Mouse (Mus musculus) kidney, postnatal 4 days (tissue): Measurements from ENCODE around the gene Fbxl8.

Experiments
- DNase-seq, 2 experiments: peaks; one replicate each; pipeline ENCODE4 v3.0.0; 2021; ENCODE audit warnings: mixed read lengths in 2 of 2

The Fbxl8 gene

GRCm38 (mm10) chr8:105305211-105306145, 41.0 kb downstream of the Fbxl8 start, which contains the start of gene Elmo3:
TSS of gene Elmo3 (plus strand) at chr8:105305601.
- DNase-seq, result peak; percentile 80 to 88

GRCm38 (mm10) chr8:105306146-105306691, 41.8 kb downstream of the Fbxl8 start:
- no peak for DNase-seq

DNA sequence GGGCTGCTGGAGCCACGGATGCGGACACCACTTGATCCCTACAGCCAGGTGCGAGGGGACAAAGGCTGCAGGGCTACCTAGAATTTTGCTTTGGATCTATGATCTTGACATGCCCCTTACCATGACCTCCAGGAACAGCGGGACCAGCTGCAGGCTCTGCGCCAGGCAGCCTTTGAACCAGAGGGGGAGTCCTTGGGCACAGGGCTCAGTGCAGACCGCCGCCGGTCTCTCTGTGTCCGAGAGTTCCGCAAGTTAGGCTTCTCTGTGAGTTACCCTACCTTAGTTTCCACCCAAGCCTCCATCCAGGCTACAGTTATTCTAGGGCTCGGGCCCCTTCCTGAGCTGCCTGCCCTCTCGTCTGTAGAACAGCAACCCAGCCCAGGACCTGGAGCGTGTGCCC, 43.2 kb downstream of the Fbxl8 start:
- no peak for DNase-seq

GRCm38 (mm10) chr8:105308428-105308827, 44.0 kb downstream of the Fbxl8 start:
- DNase-seq, result no peak

DNA sequence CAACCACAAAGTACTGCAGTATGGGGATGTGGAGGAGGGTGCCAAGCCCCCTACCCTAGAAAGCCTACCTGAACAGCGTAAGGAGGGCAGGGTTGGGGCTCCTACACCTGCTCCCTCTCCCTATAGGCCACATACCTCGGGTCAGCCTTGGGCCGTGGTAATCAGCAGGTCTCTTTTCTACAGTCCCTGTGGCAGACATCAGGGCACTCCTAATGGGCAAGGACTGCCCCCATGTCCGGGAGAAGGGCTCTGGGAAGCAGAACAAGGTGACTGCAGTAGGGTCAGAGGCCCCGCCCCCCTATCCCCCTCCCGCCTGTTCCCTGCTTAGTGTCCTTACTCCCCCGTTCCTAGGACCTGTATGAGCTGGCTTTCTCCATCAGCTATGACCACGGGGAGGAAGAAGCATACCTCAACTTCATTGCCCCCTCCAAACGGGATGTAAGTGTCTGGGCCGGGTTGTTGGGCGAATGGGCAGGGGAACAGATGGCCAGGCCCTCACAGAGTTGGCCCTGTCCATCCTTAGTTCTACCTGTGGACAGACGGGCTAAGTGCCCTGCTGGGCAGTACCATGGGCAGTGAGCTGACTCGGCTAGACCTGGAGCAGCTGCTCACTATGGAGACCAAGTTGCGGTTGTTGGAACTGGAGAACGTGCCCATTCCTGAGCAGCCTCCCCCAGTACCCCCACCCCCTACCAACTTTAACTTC, 44.8 kb downstream of the Fbxl8 start:
- no peak for DNase-seq

DNA sequence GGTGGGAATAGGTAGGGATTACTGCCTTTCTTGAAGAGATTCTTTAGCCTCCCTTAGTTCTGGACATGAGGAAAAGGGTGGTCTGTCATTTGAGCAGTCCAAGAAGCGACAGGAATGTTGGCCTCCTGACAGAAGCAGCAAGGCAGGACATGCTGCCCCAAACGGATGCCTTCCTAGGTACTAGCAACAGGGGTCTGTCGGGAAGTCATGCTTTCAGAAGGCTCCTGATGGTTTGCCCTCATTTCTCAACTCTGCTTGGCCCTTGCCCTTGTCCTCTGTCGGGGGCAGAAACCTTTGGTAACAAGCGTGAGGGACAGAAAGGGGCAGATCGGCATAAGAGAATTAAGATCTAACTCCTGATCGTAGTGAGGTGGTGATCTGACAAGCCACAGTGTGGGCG, 45.7 kb downstream of the Fbxl8 start:
- DNase-seq, result no peak

DNA sequence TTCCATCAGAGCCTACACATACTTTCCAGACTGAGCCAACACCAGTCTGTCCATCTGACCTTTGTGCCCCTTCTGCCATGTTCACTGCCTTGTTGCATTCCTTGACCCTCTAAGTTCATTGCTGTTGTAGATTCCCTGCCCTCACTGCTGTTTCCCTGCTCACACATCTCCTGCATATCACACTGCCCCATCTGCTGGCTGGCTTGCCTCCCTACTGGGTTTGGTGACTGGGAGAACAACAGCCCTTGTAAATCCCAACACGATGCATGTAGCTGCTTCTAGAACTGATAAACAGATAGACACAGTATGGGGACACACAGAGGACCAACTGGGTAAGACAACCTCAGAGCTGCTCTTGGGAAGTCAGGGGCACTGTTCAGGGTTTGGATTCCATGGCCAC, 47.3 kb downstream of the Fbxl8 start:
- DNase-seq, result no peak

GRCm38 (mm10) chr8:105312891-105313481, 48.5 kb downstream of the Fbxl8 start:
- no peak for DNase-seq

- DNase-seq, result no peak
Measured at GRCm38 (mm10) chr8:105313622-105314402, 49.4 kb downstream of the Fbxl8 start.

DNA sequence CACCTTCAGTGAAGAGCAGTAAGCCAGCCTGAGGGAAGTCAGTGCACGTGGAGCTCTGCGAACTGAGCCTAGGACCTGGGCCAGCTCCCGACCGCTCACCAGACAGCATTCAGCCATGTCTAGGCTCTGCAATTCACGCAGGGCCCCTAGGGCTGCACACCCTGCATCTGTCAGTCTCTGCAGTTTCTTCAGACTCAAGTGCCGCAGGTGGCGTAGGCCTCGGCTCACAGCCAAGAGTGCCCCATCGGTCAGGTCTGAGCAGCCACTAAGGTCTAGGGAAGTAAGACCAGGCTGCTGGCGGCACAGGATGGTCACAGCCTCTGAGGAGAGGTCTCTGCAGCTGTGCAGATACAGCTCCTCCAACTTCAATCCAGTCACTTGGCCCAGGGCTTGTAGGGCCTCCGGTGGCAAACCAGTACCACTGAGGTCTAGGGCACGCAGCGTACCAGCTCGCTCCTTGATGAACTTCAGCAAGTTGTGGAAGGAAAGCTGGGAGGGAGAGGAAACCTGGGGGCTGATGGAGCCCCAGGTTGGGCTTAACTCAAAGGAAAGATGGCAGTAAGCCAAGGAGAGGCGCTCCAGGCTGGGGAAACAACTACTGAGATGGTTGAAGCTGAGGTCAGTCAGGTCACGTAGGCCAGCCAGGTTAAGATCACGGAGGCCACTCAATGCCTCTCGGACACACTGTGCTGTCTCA, 50.8 kb downstream of the Fbxl8 start:
- DNase-seq, result peak in 1 of 2 experiments; percentile 6

DNA sequence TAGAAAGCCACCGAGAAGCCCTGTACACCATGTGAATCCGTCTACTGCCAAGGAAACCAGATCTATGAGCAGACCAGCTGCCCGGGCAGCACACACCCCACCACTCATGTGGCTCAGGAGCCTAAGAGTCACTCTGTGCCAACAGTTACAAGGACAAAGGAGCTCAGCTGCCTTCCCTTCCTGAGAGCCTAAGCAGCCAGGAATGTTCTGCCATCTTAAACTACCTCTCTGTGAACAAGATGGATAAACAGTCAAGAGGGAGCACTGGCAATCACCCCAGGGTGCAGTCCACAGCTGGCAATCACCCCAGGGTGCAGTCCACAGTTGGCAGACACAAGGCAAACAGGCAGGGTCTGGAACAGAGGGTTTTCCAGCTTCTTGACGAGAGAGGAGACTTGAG, 53.5 kb downstream of the Fbxl8 start:
- no peak for DNase-seq

DNA sequence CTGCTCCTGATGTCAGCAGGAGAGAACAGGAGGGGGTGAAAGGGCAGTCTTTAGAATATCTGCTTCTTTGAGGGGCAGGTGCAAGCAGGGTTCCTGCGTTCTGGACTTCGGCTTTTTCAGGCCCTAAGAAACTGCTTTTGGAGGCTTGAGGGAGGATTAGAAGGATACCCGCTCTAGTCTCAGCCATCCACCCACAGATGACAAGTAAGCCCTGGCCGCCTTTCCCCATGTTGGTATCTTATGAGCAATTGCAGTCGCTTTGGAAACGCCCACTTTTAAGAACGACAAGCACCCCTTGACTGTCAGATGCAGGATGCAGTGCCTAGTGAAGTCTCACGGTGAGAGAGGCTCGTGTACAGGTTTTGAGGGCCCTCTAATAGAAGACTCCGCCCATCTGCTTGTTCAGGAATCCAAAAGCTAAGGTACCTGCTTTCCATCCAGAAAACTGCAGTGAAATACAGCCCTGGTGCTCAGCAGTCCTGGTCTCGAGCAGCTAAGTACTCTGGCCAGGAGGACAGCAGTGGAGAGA, 54.3 kb downstream of the Fbxl8 start:
- DNase-seq, result no peak
